Mouse (Mus musculus) neural tube, embryonic 13.5 days (tissue): Measurements from ENCODE around the gene Slc16a12. TPM values are rescaled to one million over a fixed set of nuclear protein-coding genes. Genes with fewer than 3 reads are reported as not detected.

Experiments used
- ATAC-seq: fragments of 200-750 bp; cut with Nextera tagmentation; 2 replicates; pipeline ENCODE4 v1.8.0; 2017; ENCODE audit warnings: low read depth, mild to moderate bottlenecking, moderate TSS enrichment, moderate library complexity
- H3K27ac ChIP-seq: fragments of 300-500 bp; sonication (generic); replicated peaks from 2 replicates; pipeline ENCODE4 v1.5.1; 2015; ENCODE audit warnings: moderate library complexity, mild to moderate bottlenecking, inconsistent platforms
- H3K27me3 ChIP-seq: fragments of 300-500 bp; sonication (generic); 2 replicates; pipeline ENCODE4 v1.6.1; 2015; ENCODE audit warnings: mild to moderate bottlenecking, inconsistent platforms
- H3K36me3 ChIP-seq: fragments of 300-500 bp; sonication (generic); 2 replicates; pipeline ENCODE4 v1.6.1; 2015; ENCODE audit warnings: mild to moderate bottlenecking, inconsistent platforms
- H3K4me1 ChIP-seq: fragments of 300-500 bp; sonication (generic); replicated peaks from 2 replicates; pipeline ENCODE4 v1.6.1; 2015; ENCODE audit warnings: inconsistent platforms
- H3K4me2 ChIP-seq: fragments of 300-500 bp; sonication (generic); 2 replicates; pipeline ENCODE4 v1.6.1; 2015; ENCODE audit warnings: inconsistent platforms, mild to moderate bottlenecking, moderate library complexity
- H3K4me3 ChIP-seq: fragments of 300-500 bp; sonication (generic); 2 replicates; pipeline ENCODE4 v1.5.1; 2015; ENCODE audit warnings: mild to moderate bottlenecking, inconsistent platforms
- H3K9ac ChIP-seq: fragments of 300-500 bp; sonication (generic); 2 replicates; pipeline ENCODE4 v1.6.1; 2015; ENCODE audit warnings: moderate library complexity, mild to moderate bottlenecking, inconsistent platforms
- H3K9me3 ChIP-seq: fragments of 300-500 bp; sonication (generic); 2 replicates; pipeline ENCODE4 v1.6.1; 2016; ENCODE audit warnings: inconsistent platforms
- WGBS: fragments of 180-500 bp; shearing (Covaris S2); methylation state at CpG from one replicate; pipeline ENCODE4 v1.1.7; 2015; 5-methylcytosine and 5-hydroxymethylcytosine counted together
- polyA plus RNA-seq: library from polyadenylated mRNA; unstranded; fragments of >200 nt; fragmentation: Nextera tagmentation; extraction: Ambion mirVana; gene quantifications from 2 replicates; pipeline ENCODE4 v1.2.1, GENCODE M21; 2015

The Slc16a12 gene
- polyA plus RNA-seq, result 1.9 and 2.0 TPM in 2 replicates

DNA sequence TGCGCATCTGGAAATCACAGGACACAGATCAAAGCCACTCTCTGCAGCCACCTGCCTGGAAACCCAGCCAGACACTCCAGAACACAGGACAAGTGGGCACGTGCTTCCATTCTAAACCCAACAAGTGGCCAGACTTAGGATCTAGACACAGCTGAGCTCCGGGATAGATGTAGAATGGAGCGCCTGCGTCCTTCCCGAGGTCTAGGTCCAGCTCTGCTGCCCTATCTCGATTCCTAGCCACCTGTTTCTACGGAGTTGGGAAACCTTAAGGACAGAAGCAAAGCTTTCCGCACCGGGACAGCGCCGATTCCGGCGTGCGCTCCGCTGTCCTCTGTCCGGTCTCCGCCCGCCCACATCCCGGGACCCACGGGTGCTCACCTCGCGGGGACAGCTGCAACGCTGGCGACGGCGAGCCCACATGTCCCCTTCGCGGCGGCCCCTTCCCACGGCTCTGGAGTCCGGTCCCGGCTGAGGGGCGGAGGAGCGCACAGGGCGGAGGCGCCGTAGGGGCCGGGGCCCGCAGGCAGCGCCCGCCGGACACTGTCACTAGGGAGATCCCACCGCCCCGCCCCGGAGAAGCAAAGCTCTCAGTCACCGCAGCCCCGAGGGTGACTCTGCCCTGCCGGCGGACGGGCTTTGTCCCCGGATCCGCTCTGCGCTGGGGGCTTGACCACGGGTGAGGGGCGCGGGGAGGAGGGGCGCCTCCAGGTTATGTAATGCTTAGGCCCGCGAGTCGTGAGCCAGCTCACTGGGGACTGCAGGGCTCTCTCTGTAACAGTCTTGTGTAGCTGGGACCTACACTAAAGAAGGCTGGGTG, at the start of gene Slc16a12:
Gene Slc16a12, minus strand, starts transcription at position 602 of the 817 bp plus-strand sequence.
- no peaks in the 10 kb centered on the region for H3K9me3 ChIP-seq
- 1% methylated on average over 61 of the region's 61 CpGs for WGBS
- no peaks in the 10 kb centered on the region for H3K36me3 ChIP-seq
- no peak within 1 kb of the TSS; the same call in 1 of the 2 replicates for H3K27ac ChIP-seq
- H3K4me3 ChIP-seq, result peak within 1 kb of the TSS; percentile 53
- H3K4me2 ChIP-seq, result peak within 1 kb of the TSS; percentile 99
- peak; percentile 92 for ATAC-seq
- H3K27me3 ChIP-seq, result peaks cover 35% of the 10 kb centered on the region
- peaks cover 14% of the 10 kb centered on the region for H3K4me1 ChIP-seq
- peak within 1 kb of the TSS; percentile 71 for H3K9ac ChIP-seq

DNA sequence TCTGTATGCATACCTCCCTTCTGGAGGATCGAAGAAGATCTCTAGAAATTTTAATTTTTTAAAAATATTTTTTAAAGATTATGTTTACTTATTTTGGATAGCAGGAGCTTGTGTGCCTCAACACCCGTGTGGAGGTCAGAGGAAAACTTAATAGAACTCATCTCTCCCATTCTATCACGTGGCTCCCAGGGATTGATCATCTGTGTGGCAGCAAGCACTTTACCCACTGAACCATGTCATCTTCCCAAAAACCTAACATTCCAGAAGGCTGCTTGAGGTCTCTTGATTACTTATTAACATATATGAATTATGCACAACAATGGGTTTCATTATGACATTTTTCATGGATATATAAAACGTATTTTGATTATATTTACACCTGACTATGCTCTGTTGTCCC, 49.3 kb upstream of the Slc16a12 start:
- no peaks in the 10 kb centered on the region for H3K27me3 ChIP-seq
- WGBS, result 84% methylated on average over 4 of the region's 4 CpGs

DNA sequence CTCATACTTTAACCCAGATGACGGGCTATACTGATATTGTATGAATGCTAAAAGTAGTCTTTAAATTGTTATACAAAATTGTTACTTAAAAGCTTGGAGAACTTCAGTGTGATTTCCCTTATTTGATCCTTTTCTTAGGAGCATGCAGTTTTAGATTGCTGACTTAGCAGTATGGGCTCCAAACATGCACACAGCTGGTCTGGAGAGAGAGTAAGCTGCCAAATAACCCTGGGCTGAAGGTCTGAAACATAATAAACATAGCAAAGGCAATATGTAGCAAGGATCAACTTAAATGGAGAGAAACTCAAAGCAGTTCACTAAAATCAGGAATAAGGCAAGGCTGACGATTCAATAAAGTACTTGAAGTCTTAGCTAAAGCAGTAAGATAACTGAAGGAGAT, 35.4 kb upstream of the Slc16a12 start:
- H3K9ac ChIP-seq, result no peak overlapping the region
- no peak overlapping the region for H3K4me2 ChIP-seq
- H3K4me3 ChIP-seq, result no peak overlapping the region
- H3K36me3 ChIP-seq, result no peaks in the 10 kb centered on the region
- H3K4me1 ChIP-seq, result no peaks in the 10 kb centered on the region
- no peaks in the 10 kb centered on the region for H3K9me3 ChIP-seq
- ATAC-seq, result no peak
- no peak overlapping the region for H3K27ac ChIP-seq
- WGBS, result 93% methylated on average over 2 of the region's 2 CpGs
- H3K27me3 ChIP-seq, result no peaks in the 10 kb centered on the region

More for the DNA sequence above, 49.3 kb upstream of the Slc16a12 start:
- H3K4me3 ChIP-seq, result no peak overlapping the region
- no peaks in the 10 kb centered on the region for H3K9me3 ChIP-seq
- H3K4me2 ChIP-seq, result no peak overlapping the region
- no peaks in the 10 kb centered on the region for H3K36me3 ChIP-seq
- no peak overlapping the region for H3K27ac ChIP-seq
- H3K4me1 ChIP-seq, result no peaks in the 10 kb centered on the region
- H3K9ac ChIP-seq, result no peak overlapping the region
- ATAC-seq, result no peak

DNA sequence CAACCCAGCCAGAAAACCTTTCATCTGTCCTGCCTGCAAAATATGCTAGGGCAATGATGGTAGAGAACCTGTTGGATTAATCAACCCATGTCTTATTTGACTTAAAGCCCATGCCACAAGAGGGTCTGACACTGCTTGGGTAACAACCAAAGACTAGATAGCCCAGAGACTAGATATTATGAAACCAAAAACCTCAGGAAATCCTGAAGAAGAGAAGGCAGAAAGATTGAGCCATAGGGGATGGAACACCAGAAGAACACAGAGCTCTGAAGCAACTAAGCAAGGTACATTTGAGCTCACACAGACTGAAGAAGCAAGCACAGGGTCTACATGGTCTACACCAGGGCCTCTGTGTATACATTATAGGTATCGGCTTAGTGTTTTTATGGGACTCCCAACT, 31.9 kb upstream of the Slc16a12 start:
- no peaks in the 10 kb centered on the region for H3K27me3 ChIP-seq
- H3K36me3 ChIP-seq, result no peaks in the 10 kb centered on the region
- ATAC-seq, result no peak
- H3K4me1 ChIP-seq, result no peaks in the 10 kb centered on the region
- H3K4me3 ChIP-seq, result no peak overlapping the region
- H3K4me2 ChIP-seq, result no peak overlapping the region
- no peak overlapping the region for H3K27ac ChIP-seq
- no peak overlapping the region for H3K9ac ChIP-seq
- 94% methylated on average over 1 of the region's 1 CpGs for WGBS
- no peaks in the 10 kb centered on the region for H3K9me3 ChIP-seq

DNA sequence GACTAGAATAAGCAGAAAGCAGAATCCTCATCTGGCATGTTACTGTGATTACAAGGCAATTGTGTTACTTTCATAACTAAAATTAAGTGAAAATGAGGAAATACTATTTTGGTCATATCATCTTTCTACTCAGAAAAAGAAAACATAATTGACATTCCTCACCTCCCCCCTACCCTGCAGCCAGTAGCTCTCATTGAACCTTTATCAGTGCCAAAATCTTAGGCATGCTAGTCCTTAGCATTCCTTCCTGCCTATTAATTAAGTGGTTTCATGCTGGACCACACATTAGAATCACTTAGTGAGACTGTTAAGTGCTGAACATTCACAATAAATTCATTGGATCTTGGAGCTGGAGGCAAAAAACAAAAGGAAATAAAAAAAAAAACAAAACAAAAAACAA, 31.0 kb upstream of the Slc16a12 start:
- Histone ChIP-seq H3K36me3 (no peaks in the 10 kb centered on the region), H3K4me3 (no peak overlapping the region), H3K27ac (no peak overlapping the region), H3K27me3 (no peaks in the 10 kb centered on the region), H3K9ac (no peak overlapping the region), H3K4me2 (no peak overlapping the region), H3K9me3 (no peaks in the 10 kb centered on the region), H3K4me1 (no peaks in the 10 kb centered on the region)
- no peak for ATAC-seq

DNA sequence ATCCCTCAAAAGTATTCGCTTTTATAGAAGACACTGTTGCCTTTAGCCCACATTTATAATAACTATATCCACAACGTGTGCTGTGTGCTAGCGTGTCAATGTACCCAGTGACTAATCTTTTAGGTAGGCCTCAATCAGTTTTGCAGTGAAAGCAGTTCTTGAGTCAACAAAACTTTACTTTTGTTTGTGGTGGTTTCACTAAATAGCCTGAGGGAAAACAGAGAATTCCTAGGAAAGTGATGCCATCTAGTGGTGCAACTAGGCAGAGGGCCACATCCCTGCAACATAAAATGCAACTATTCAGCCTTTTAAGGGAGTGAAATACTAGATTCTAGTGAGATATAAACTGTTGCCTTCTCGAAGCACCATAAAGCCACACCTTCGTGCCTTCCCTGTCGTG, 25.7 kb upstream of the Slc16a12 start:
- Histone ChIP-seq H3K9me3 (no peaks in the 10 kb centered on the region), H3K4me2 (no peak overlapping the region), H3K36me3 (no peaks in the 10 kb centered on the region), H3K27me3 (no peaks in the 10 kb centered on the region), H3K4me3 (no peak overlapping the region), H3K4me1 (no peaks in the 10 kb centered on the region), H3K27ac (no peak overlapping the region), H3K9ac (no peak overlapping the region)
- no peak for ATAC-seq
- WGBS, result 27% methylated on average over 6 of the region's 6 CpGs

DNA sequence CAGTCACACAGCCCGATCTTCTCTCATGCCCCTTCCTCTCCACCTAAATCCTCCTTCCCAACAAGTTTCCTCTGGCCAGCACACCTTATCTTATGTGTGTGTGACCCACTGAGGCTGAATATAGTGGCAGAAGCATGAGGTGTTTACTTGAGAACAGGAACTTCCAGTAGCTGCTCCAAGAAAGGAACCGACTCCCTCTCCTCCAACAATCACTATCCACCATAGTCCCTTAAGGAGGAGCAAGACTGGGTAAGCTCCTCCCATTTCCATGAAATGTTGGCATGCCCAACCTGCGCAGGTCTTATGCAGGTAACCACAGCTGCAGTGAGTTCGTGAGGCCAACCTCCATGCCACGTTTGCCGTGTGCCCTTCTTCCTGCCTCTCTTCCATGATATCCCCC, 23.7 kb upstream of the Slc16a12 start:
- Histone ChIP-seq H3K4me3 (no peak overlapping the region), H3K4me2 (no peak overlapping the region), H3K4me1 (no peaks in the 10 kb centered on the region), H3K9me3 (no peaks in the 10 kb centered on the region), H3K36me3 (no peaks in the 10 kb centered on the region), H3K27ac (no peak overlapping the region), H3K9ac (no peak overlapping the region), H3K27me3 (no peaks in the 10 kb centered on the region)
- 89% methylated on average over 6 of the region's 6 CpGs for WGBS
- no peak for ATAC-seq

DNA sequence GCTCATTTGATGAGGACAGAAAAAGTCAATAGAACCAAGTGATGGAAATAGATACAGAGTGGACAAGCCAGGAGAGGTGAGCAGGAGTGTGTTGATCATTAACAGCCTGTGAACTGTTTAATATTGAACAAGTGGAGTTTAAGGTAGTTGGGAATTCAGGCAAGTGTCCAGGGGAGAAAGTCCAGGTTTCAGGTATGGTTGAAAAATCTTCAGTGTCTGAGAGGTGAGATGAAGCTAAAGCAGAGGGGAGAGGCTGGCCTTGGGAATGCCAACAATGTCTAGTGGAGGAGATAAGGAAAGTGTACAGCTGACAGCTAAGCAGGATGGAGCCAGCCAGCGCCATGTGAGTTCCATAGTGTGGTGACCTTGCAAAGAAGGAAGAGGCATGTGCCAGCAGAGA, 11.7 kb upstream of the Slc16a12 start:
- Histone ChIP-seq H3K9me3 (no peaks in the 10 kb centered on the region), H3K4me2 (no peak overlapping the region), H3K4me3 (no peak overlapping the region), H3K4me1 (no peaks in the 10 kb centered on the region), H3K27ac (no peak overlapping the region), H3K9ac (no peak overlapping the region), H3K36me3 (no peaks in the 10 kb centered on the region), H3K27me3 (no peaks in the 10 kb centered on the region)
- ATAC-seq, result no peak
- 90% methylated on average over 1 of the region's 1 CpGs for WGBS

DNA sequence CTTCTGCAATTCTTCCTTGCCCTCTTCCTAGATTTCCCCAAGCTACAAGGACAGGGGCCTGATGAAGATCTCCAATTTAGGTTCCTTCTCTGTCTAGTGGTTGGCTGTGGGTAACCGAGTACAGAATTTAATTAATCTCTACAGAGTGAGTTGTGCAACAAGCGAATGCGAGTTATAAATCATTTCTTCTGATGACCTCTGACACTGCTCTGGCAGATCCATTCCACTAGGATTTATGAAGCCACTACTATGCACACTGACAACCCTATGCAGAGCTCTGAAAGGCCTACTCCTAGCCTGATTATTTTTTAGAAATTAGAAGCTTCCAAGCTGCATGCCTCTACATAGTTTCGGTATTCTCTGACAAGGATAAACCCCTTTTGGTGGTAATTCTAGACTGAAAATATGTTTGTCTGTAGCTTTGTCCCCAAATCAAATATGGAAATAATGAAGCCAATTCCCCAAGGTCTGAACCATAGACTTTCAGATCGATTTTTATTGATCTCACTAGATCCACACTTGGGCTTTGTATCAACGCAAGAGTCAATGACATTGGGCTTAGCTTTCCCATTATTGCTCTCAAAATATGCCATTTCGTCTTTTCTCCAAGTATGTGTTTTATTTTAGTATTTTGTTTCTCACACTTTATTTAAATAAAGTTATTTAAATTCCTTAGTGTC, 9.6 kb upstream of the Slc16a12 start:
- no peak for ATAC-seq
- Histone ChIP-seq H3K36me3 (no peaks in the 10 kb centered on the region), H3K4me2 (no peak overlapping the region), H3K9me3 (no peaks in the 10 kb centered on the region), H3K27ac (no peak overlapping the region), H3K4me1 (no peaks in the 10 kb centered on the region), H3K27me3 (no peaks in the 10 kb centered on the region), H3K4me3 (no peak overlapping the region), H3K9ac (no peak overlapping the region)
- 90% methylated on average over 7 of the region's 7 CpGs for WGBS

DNA sequence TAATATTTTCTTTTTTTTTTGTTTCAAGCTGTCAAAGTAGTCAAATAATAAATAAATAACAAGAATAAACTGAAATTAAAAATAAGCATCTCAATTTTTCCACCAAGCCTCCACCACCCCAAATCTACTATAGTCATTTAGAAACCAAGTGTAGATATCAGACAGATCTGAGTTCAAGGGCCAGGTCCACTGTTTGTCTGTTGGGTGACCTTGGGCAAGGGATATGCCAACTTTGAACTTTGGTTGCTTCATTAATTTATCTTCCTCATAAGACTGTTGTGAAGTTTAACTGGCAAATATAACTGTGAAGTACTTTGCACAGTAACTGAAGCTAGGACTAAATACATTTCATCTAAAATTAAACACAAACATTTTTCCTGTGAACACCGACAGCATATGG, 8.6 kb upstream of the Slc16a12 start:
- H3K27me3 ChIP-seq, result no peaks in the 10 kb centered on the region
- no peak overlapping the region for H3K4me3 ChIP-seq
- H3K9ac ChIP-seq, result no peak overlapping the region
- ATAC-seq, result no peak
- H3K4me2 ChIP-seq, result no peak overlapping the region
- H3K4me1 ChIP-seq, result no peaks in the 10 kb centered on the region
- H3K9me3 ChIP-seq, result no peaks in the 10 kb centered on the region
- WGBS, result 95% methylated on average over 1 of the region's 1 CpGs
- H3K27ac ChIP-seq, result no peak overlapping the region
- no peaks in the 10 kb centered on the region for H3K36me3 ChIP-seq

DNA sequence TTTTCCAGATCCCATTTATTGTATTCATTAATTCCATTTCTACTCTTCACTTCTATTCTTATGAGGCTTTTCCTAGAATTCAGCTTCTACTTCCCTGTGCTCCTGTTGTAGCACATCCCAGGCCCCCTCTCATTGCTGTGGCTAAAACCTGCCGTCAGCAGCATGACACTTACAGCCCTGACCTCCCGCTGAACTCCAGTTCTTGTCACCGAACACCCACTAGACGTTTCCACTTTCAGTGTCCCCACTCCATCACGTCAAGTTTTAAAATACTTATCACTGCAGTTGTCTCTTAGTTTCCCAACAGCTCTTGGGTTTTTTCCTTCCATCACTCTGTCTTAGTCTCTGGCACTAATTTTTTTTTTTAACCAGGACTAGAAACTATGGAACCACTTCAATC, 6.2 kb upstream of the Slc16a12 start:
- Histone ChIP-seq H3K9me3 (no peaks in the 10 kb centered on the region), H3K9ac (no peak overlapping the region), H3K27ac (no peak overlapping the region), H3K27me3 (no peaks in the 10 kb centered on the region), H3K4me2 (no peak overlapping the region), H3K4me1 (no peaks in the 10 kb centered on the region), H3K36me3 (no peaks in the 10 kb centered on the region), H3K4me3 (no peak overlapping the region)
- ATAC-seq, result no peak
- whole genome bisulfite sequencing, result 59% methylated on average over 5 of the region's 5 CpGs

DNA sequence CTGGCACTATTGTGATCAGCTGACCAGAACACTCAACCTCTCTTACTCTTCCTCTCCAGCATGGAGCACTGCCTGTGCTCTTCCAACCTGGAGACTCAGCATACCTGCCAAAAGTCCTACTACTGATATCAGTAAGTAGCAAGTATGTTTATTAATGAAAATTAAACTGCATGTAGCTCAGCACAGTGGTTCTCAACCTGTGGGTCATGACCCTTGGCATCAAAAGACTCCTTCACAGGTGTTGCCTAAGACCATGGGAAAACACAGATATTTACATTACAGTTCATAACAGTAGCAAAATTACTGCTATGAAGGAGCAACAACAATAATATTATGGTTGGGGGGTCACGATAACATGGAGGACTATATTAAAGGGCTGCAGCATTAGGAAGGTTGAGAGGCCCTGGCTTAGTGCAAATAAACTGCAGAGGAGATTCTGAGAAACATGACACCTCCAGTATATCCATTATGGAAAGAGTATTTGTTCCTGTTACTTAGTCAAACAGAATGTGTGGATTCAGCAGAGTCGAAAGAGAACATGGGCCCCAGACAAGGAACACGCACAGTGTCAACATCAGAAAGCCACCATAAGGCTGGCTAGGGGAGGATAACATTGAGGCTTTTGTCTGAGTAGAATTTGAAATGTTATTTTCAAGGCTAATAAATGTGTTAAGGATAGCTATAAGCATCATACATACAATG, 5.5 kb upstream of the Slc16a12 start:
- no peak for ATAC-seq
- 87% methylated on average over 3 of the region's 3 CpGs for WGBS

More for the DNA sequence above, 5.5 kb upstream of the Slc16a12 start:
- H3K9ac ChIP-seq, result no peak overlapping the region
- H3K36me3 ChIP-seq, result no peaks in the 10 kb centered on the region
- 0 out of 2 replicates have a peak, but pooled peaks cover under 1% of the 10 kb centered on the region for H3K4me1 ChIP-seq
- H3K4me2 ChIP-seq, result no peak overlapping the region
- H3K9me3 ChIP-seq, result no peaks in the 10 kb centered on the region
- peaks cover 5% of the 10 kb centered on the region; the same call in 1 of the 2 replicates for H3K27me3 ChIP-seq
- no peak overlapping the region for H3K27ac ChIP-seq
- H3K4me3 ChIP-seq, result no peak overlapping the region
